Mouse (Mus musculus): ENCODE results near the gene Maneal.

Gene Maneal

DNA sequence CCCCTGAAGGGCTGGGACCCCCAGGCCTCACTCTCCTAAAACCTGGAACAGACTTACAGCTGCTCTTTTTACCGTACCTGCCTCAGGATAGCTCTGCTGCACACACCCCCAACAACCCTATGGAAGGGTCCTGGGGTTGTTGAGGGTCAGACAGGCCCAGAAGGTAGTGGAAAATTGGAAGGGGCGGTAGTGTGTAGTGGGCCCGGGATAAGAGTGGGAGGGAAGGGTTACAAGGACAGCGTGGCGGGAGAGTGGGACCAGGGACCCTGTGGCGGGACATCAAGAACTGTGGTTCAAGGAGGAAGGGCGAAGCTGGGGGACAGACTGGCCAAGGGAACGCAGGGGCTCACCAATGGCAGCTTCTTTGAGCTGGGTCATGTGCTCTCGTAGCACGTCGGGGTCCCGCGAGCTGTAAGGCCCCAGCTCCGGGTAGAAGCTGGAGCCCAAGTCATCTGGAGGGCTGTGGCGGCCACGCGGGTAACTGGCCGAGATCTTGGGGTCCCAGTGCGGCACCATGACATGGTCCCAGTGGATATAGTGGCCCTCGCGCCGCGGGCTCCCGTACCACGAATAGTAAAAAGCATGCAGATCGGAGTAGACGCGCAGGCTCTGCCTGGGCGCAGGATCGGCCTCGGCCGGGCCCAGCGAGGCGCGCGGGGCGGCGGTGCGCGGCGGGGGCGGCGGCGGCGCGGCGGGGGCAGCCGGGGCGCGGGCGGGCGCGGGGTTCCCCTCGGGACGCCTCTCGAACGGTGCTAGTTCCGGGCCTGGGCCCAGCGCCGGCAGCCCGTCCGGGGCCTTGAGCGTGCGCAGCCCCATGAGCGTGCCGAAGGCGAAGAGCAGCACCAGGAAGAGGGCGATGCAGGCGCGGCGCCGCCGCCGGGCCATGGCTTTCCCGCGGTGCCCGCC lies at the start of gene Maneal:
Gene Maneal, minus strand, starts transcription at position 889 of the 906 bp plus-strand sequence.
- peak in 1 of 2 experiments; percentile 27 for DNase-seq (ENCODE audit: low spot score in 2 of 2)

DNA sequence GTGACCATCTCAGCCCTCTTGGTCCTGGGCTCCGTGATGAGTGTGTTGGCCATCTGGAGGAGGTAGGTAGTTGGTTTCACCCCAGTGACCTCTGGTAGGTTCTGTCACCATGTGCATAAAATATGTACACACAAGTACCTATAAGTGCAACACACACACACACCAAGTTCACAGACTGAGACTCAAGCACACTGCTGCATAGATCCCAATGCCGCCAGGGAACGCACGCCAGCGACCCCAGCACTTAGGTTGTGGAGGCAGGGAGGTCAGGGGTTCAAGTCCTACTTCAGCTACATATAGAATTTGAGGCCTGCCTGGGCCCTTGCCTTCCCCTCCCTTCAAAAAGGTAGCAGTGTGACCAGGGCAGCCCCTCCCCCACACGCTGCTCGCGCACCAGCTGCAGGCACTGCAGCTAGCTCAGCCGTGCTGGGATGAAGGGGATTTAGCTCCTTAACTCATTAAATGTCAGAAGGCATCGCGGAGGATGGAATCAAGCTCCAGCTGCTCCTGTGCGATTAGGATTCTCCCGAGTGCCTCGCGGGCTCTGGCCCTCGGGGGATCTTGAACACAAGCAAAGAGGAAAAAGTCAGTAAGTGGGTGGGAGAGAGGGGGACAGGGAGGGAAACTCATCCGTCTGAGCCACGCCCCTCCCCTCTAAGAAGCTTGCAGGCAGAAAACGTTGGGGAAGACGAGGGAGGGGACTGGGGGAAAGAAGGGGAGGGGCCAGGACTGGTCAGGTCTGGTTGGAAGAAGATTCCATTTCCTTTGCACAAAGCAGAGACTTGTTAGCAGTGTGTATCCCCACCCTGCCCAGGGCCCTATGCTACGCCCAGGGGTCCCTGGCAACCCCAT lies 44.2 kb upstream of the Maneal start:
- DNase-seq (ENCODE audit: low spot score in 2 of 2) = peak in 1 of 2 experiments; percentile 64

DNA sequence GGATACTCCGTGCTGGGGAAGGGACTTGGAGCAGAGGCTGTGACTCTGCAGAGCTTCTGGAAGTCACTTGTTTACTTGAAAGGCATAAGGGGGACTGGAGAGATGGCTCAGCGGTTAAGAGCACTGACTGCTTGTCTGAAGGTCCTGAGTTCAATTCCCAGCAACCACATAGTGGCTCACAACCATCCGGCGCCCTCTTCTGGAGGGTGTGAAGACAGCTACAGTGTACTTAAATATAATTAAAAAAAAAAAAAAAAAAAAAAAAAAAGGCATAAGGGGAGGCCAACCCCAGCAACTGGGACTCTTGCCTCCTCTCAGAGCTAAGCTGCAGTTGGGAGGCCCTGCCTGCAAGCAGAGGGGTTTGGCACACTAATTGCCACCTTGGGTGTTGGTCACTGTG lies 43.4 kb upstream of the Maneal start:
- DNase-seq (ENCODE audit: low spot score in 2 of 2) = no peak

DNA sequence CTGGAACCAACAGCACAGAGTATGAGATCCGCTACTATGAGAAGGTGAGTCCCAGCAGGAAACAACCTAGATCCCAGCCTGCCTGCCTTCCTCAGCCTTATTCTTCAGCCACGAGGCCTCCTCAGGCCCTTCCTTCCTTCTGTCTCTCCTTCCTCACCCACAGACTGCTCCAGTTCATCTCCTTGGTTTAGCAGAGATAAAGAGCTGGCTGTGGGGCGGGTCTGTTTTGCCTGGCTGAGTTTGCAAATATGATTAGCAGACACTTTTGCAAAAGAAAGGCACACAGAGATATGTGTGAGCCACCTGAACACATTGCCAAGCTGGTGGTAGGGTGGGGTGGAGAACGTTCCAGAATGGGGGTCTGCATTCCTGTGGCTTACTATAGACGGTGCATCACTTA lies 37.9 kb upstream of the Maneal start:
- no peak for DNase-seq (ENCODE audit: low spot score in 2 of 2)

DNA sequence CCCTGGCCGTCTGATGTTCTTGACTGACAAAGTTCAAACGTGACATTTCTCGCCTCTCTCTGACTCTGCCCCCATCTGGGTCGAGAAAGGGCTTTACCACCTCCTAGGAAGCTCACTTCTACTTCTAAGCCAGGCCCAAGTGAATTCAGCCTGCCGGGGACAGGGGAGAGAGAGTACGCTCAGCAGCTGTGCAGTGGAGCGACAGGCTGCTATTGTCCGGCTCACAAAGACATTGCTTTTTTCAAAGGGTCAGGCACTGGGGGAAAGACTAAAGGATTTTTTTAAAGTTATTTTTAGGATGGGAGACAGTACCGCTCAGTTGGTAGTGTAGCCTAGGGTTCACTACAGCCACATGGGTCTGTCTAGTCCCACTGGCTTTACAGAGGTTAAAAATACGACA lies 36.5 kb upstream of the Maneal start:
- no peak for DNase-seq (ENCODE audit: low spot score in 2 of 2)

DNA sequence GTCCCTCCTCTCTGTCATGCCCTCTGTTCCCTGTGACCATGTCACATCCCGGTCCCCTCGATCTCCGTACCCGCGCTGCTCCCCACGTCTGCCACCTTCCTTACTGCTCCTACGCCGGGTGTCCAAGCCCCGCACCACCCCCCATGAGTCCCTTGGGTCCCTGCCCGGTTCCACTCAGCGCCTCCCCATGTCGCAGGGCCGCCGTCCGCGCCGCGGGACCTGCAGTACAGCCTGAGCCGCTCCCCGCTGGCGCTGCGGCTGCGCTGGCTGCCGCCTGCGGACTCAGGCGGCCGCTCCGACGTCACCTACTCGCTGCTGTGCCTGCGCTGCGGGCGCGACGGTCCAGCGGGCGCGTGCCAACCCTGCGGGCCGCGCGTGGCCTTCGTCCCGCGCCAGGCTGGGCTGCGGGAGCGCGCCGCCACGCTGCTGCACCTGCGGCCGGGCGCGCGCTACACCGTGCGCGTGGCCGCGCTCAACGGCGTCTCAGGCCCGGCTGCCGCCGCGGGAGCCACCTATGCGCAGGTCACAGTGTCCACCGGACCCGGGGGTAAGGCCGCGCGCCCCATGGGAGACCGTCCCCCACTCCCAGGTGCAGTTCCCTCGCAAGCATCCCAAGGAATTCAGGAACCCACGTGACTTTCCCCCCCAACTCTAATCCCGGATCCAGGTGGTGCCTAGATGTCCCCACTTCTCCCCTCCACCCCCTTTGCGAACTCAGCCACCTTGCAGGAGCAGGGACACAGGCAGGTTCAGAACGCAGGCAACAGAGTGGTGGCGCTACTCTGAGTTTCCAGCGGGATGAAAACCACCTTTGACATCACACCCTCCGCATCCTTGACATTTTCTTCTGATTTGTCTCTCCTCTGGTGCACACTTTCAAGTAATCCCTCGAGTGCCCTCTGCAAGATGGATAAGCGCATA lies 32.8 kb upstream of the Maneal start:
- DNase-seq (ENCODE audit: low spot score in 2 of 2) = peak in 1 of 2 experiments; percentile 48

DNA sequence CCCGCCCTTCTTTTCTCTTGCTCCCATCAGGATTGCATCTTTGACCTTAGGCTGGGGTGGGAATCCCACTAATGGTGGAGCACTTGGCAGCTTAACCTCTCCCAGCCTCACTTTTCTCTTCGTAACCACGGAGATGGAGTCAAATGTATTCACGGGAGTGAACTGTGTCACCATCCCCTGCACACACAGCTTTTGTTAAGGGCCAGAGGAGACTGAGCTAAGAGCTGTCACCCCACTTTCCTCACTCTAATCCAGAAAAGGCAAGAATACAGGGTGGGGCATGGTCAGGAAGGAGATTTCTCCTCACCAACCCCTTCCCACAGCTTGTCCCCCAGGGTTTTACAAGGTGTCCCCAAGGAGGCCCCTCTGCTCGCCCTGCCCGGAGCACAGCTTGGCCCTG lies 31.8 kb upstream of the Maneal start:
- no peak for DNase-seq (ENCODE audit: low spot score in 2 of 2)

DNA sequence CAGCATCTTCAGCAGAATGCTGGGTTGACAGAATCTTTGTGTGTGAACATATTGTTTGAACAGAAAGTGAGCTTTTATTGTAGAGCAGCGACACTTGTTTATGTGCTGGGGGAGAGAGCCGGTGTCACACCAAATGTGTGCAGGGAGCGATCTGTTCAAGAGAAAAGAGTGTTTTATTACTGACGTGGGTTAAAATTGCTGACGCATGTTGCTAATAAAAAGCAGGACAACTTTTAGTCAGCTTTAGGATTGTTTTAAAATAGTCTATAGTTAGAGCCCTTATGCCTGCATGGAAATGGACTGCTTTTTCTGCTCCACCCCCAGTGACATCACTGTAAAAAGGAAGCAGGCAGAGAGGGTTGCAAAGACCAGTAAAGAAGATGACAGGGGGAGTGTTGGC lies 28.9 kb upstream of the Maneal start:
- DNase-seq (ENCODE audit: low spot score in 2 of 2) = no peak

DNA sequence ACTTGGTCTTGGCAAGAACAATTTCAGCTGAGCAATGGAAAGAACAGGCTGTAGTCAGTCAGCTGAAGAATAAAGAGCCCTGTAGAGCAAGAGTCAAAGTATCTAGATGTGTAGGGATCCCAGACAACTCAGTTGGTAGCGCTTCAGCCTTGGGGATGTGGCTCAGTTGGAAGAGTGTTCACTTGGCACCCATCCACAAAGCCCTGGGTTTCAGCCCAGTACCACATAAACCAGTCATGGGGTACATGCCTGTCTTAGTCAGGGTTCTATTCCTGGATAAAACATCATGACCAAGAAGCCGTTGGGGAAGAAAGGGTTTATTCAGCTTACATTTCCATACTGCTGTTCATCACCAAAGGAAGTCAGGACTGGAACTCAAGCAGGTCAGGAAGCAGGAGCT lies 28.0 kb upstream of the Maneal start:
- no peak for DNase-seq (ENCODE audit: low spot score in 2 of 2)

DNA sequence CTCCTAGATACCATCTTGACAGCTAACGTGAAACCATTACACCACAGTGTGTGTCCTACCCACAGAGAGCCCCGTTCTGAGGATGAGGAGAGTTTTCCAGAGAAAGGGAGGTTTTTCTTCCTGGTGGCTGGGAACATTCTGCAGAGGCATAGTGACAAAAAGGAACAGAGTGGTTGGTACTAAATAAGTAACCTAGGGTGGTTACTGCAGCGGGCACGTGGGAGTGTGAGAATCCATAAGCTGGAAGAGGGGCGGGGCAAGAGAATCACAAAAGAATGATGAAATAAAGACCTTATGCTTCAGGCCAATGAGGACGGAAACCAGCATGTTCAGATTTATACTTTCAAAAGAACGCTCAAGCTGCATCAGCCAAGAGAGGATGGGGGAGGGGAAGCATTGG lies 26.7 kb upstream of the Maneal start:
- DNase-seq (ENCODE audit: low spot score in 2 of 2) = no peak

DNA sequence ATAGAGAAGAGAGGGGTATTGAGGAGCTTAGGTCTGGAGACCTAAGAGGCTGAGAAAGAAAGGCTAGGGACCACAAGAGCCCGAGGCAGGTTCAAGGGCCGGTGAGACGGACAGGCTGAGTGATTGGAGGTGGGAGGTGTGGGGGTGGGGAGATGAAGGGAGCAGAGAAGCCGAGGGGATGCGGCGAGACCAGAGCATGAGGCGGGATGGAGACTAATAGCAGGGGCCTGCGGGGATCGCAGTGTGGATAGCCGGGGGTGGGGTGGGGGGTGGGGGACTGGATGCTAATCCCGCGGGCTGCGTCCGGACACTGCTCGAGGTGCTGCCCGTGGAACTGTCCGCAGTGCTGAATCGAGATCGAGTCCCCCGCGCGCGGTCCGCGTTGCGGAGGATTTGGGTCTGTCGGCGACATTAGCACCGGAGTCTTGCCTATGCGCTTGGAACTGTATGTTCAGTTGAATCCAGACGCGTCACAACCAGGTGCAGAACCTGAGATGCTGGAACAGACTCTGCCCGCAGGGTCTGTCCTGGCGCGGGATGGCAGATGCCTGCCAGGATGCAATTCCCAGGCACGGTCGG lies 20.3 kb upstream of the Maneal start:
- no peak for DNase-seq (ENCODE audit: low spot score in 2 of 2)

DNA sequence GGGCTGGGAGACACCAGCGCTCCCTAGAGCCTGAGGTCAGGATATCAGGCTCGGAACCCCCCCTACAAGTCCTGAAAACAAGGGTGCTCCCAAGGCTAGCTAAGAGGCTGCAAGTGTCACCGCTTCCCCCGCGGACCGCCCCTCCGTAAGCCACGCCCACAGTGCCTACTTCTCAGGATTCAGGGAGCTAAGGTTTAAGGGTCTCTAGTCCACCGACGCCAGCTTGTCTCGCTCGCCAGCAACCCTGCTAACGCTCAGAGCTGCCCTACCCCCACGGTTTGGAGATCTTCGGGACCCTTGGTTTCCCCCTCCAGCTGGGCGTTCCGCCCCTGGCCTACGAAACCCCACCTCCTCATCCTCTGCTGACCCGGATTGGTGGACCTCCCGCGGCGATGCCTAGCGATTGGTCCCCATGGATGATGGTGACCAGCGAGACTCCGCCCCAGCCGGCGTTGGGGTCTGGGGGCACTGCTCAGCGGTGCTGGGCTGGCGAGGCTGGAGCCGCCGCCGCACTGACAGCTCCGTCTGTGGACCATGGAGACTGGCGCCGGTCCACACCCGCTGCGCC lies 19.5 kb upstream of the Maneal start:
- DNase-seq (ENCODE audit: low spot score in 2 of 2) = peak; percentile 83 to 91

DNA sequence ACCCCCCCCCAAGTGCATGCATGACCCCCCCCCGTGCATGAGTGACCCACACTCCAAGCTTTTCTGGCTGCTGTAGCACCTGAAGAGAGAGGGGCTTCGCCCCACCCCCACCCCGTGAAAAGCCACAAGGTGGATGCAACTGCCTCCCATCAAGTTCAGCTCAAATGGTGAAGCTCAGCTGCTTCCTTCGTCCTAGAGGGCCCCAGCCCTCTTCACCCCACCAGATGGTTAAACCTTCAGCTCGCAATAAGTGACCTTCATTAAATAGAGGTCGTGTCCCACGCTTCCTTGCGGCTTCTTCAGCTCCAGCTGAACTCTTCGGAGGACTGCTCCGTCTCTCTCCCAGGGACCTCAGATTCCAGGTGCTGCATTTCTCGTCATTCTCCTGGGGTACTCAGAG lies 18.6 kb upstream of the Maneal start, which contains the start of gene Epha10:
Gene Epha10, plus strand, starts transcription at position 301 of the 400 bp plus-strand sequence.
- no peak for DNase-seq (ENCODE audit: low spot score in 2 of 2)

DNA sequence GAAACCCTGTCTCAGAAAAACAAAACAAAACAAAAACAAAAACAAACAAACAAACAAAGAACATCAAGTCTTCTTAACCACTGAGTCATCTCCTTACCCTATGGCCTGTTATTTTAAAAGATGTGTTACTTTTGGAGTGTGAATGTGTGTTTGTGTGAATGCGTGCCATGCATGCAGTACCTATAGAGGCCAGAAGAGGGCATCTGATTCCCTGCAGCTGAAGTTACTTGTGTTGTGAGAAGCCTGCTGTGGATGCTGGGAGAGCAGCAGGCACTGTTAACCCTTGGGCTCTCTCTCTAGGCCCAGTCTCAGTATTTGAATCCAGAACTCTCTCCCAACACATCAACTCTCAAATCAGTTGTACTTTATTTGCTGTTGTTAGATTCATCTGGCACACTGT lies 10.7 kb upstream of the Maneal start:
- no peak for DNase-seq (ENCODE audit: low spot score in 2 of 2)

DNA sequence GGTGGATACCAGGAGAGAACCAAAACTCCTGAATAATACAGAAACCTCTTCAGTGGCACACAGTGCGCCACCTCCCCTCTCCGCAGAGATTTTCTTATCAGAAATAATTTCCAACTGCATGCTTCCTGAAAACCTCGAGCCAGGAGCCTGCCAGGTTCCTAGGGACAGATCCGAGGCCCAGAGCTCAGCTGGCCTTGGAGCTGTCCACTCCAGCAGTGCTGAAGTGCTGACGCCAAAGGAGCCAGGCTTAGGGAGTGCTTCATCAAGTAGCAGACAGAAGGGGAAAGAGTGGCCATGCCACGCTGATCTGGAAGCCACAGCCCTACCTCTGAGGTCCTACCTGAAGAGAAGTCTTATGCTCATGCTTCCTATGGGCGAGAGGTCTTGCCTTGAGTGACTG lies 1.5 kb downstream of the Maneal start:
- peak in 1 of 2 experiments; percentile 44 for DNase-seq (ENCODE audit: low spot score in 2 of 2)

DNA sequence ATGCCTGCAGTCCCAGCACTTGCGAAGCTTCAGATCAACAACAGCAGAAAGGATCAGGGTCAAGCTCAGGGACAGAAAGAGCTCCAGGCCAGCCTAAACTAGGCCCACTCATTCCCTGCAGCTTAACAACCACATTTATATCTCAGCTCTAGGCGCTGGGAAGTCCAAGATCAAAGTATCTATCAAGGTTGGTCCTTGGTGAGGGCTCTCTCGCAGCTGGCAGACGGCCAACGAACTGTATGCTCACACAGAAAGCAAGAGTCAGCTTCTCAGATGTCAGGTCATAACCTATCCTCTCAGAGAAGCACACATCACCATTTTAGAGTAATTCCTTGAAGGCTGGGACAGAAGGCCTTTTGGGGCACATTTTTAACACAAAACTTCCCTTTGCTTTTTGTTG lies 3.6 kb downstream of the Maneal start:
- DNase-seq (ENCODE audit: low spot score in 2 of 2) = no peak

DNA sequence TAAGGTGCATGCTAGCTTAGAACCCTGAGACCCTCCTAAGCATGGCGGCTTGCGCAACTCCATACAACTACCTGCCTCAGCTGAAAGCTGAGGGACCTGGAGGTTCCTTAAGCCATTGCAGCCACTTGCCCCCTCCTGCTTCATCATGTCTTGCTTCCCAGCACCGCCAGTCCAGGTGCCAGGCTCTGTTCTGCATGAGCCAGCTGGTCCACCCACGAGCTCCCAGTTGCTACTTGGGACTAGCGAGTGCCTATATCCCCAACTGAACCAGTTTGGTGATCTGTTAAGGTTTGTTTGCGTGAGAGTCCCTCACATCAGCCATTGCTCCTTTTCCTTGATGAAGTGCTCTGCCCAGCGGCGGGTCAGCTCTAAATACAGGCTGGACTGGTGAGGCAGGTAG lies 5.7 kb downstream of the Maneal start:
- DNase-seq (ENCODE audit: low spot score in 2 of 2) = no peak

DNA sequence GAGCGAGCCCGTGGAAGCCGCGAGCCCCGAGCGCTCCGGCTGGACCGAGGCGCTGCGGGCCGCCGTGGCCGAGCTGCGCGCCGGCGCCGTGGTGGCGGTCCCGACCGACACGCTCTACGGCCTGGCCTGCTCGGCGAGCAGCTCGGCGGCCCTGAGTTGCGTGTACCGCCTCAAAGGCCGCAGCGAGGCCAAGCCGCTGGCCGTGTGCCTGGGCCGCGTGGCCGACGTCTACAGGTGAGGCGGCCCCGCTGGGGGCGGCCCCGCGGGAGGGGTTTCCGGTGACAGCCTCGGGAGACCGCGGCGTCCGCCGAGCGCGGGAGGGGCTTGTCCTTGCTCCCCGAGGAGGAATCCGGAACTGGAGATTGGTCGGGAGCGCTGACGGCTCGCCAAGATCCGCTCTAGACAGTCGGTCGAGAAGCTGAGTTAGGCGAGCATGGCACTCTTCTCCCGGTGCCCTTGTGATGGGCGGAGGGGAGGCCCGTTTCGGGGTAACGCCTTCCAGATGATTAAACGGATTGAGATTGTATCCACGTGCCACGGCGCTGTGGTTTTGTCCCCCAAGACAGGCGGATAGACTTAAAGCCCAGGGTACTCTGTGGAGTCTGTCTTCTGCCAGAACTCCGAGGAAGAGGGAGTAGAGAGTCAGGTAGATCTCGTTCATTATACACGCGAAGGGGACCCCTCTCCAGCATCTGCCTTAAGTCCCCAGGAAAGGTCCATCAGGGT lies 10.9 kb downstream of the Maneal start, which contains the start of gene 1110065P20Rik:
Gene 1110065P20Rik, minus strand, starts transcription at position 264 of the 726 bp plus-strand sequence.
- DNase-seq (ENCODE audit: low spot score in 2 of 2) = peak; percentile 49 to 55

DNA sequence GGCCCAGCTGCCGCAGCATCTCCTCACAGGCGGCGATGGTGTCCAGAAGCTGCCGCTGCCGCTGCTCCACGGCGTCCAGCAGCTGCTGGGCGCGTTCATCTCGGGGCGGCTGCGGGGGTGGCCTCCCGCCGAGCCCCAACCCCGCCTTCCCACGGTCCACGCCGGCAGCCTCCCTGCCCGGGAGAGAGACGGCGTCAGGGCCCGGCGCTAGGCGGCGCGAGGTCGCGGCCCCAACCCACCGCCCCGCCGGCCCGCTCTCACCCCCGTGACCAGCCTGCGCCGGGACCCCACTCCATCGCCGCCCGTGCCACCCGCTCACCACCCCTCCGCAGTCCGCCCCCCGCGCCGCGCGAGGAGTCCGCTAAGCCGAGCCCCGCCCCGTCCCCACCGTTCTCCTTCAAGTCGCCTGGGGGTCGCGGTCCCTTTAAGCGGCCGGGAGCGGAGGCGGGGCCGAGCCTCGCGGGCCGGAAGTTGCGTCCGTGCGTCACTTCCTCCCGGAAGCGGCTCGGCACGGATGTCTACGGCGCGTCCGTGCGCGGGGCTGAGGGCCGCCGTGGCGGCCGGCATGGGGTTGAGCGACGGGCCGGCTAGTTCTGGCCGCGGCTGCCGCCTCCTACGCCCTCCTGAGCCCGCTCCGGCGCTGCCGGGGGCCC lies 11.6 kb downstream of the Maneal start, which contains the start of gene Yrdc:
Gene Yrdc, plus strand, starts transcription at position 419 of the 653 bp plus-strand sequence.
- DNase-seq (ENCODE audit: low spot score in 2 of 2) = peak; percentile 85 to 96
